Mouse (Mus musculus) MEL (cell line): ENCODE data around the gene Gas7. TPM values are rescaled to one million over a fixed set of nuclear protein-coding genes. Genes with fewer than 3 reads are reported as not detected.

Experiments used
- DNase-seq: peaks from one replicate; pipeline ENCODE4 v3.0.0; 2011; ENCODE audit warnings: low read depth, low spot score
- H3K27ac ChIP-seq: 2 replicates; pipeline ENCODE4 v1.5.1; 2012; ENCODE audit warnings: low read depth, mild to moderate bottlenecking, control low read depth, low read length, moderate library complexity; ENCODE audit not compliant: control insufficient read depth
- H3K27me3 ChIP-seq, 2 experiments: fragments of 150-350 bp in 1 of 2; sonication (generic) in 1 of 2; 2 replicates each; pipeline ENCODE4 v1.6.1; 2012; ENCODE audit warnings: low read length in 2 of 2, mild to moderate bottlenecking in 2 of 2, improper control_type of control experiment in 1 of 2, moderate library complexity in 1 of 2; ENCODE audit not compliant: insufficient read depth in 2 of 2, control insufficient read depth in 1 of 2
- H3K36me3 ChIP-seq, 2 experiments: 2 replicates each; pipeline ENCODE4 v1.6.1; 2012 to 2014; ENCODE audit warnings: low read length in 2 of 2, improper control_type of control experiment in 1 of 2, inconsistent platforms in 1 of 2, mild to moderate bottlenecking in 1 of 2; ENCODE audit not compliant: insufficient read depth in 2 of 2, control insufficient read depth in 1 of 2
- H3K4me1 ChIP-seq, 2 experiments: fragments of 150-350 bp in 1 of 2; sonication (generic) in 1 of 2; 2 replicates each; pipeline ENCODE4 v1.6.1; 2012; ENCODE audit warnings: low read length in 2 of 2, improper control_type of control experiment in 1 of 2, mild to moderate bottlenecking in 1 of 2; ENCODE audit not compliant: insufficient read depth in 2 of 2, control insufficient read depth in 1 of 2
- H3K4me3 ChIP-seq, 2 experiments: fragments of 150-350 bp in 1 of 2; sonication (generic) in 1 of 2; 2 replicates each; pipeline ENCODE4 v1.5.1; 2012; ENCODE audit warnings: low read depth in 2 of 2, low read length in 2 of 2, mild to moderate bottlenecking in 2 of 2, moderate library complexity in 2 of 2, control low read depth in 1 of 2, improper control_type of control experiment in 1 of 2; ENCODE audit not compliant: control insufficient read depth in 1 of 2, insufficient read depth in 1 of 2
- H3K79me2 ChIP-seq: 2 replicates; pipeline ENCODE4 v1.6.1; 2012; ENCODE audit warnings: mild to moderate bottlenecking, low read length, moderate library complexity; ENCODE audit not compliant: control insufficient read depth, poor library complexity, insufficient read depth
- H3K9ac ChIP-seq: 2 replicates; pipeline ENCODE4 v1.6.1; 2012; ENCODE audit warnings: low read depth, mild to moderate bottlenecking, control low read depth, low read length, moderate library complexity; ENCODE audit not compliant: control insufficient read depth, poor library complexity, severe bottlenecking
- H3K9me3 ChIP-seq: fragments of 150-350 bp; sonication (generic); replicated peaks from 2 replicates; pipeline ENCODE4 v1.6.1; 2012; ENCODE audit warnings: mild to moderate bottlenecking, low read length, improper control_type of control experiment, moderate library complexity; ENCODE audit not compliant: insufficient read depth
- BHLHE40 ChIP-seq: IDR thresholded peaks from 2 replicates; pipeline ENCODE4 v1.6.1; 2012; ENCODE audit warnings: low read depth, mild to moderate bottlenecking, inconsistent platforms, low read length, improper control_type of control experiment, borderline replicate concordance
- CHD2 ChIP-seq: IDR thresholded peaks from 2 replicates; pipeline ENCODE4 v1.6.1; 2011; ENCODE audit warnings: low read length, improper control_type of control experiment
- CTCF ChIP-seq, 3 experiments: IDR thresholded peaks in 2 of 3; conservative IDR thresholded peaks in 1 of 3; 2 replicates each; pipeline ENCODE4 v1.5.1; 2011 to 2012; ENCODE audit warnings: low read length in 3 of 3, low read depth in 2 of 3, mild to moderate bottlenecking in 2 of 3, improper control_type of control experiment in 1 of 3, inconsistent platforms in 1 of 3, mixed read lengths in 1 of 3, moderate library complexity in 1 of 3; ENCODE audit not compliant: control insufficient read depth in 1 of 3, insufficient read depth in 1 of 3, poor library complexity in 1 of 3, severe bottlenecking in 1 of 3
- E2F4 ChIP-seq: IDR thresholded peaks from 2 replicates; pipeline ENCODE4 v1.6.1; 2011; ENCODE audit warnings: low read depth, low read length, improper control_type of control experiment, borderline replicate concordance
- EP300 ChIP-seq, 2 experiments: IDR thresholded peaks; 2 replicates each; pipeline ENCODE4 v1.6.1; 2011; ENCODE audit warnings: improper control_type of control experiment in 2 of 2, low read length in 2 of 2, low read depth in 1 of 2, mild to moderate bottlenecking in 1 of 2
- ETS1 ChIP-seq: IDR thresholded peaks from 2 replicates; pipeline ENCODE4 v1.6.1; 2012; ENCODE audit warnings: low read depth, mild to moderate bottlenecking, inconsistent platforms, low read length, improper control_type of control experiment, moderate library complexity
- GABPA ChIP-seq: IDR thresholded peaks from 2 replicates; pipeline ENCODE4 v1.6.1; 2012; ENCODE audit warnings: low read depth, mild to moderate bottlenecking, inconsistent platforms, low read length, improper control_type of control experiment, moderate library complexity
- HCFC1 ChIP-seq: IDR thresholded peaks from 2 replicates; pipeline ENCODE4 v1.6.1; 2012; ENCODE audit warnings: low read depth, mild to moderate bottlenecking, inconsistent platforms, low read length, improper control_type of control experiment, moderate library complexity
- KAT2A ChIP-seq: conservative IDR thresholded peaks from 2 replicates; pipeline ENCODE4 v1.6.1; 2012; ENCODE audit warnings: low read depth, low read length, improper control_type of control experiment, inconsistent platforms
- MAFK ChIP-seq: IDR thresholded peaks from 2 replicates; pipeline ENCODE4 v1.6.1; 2011; ENCODE audit warnings: low read depth, mild to moderate bottlenecking, low read length, improper control_type of control experiment, borderline replicate concordance
- MAX ChIP-seq: IDR thresholded peaks from 2 replicates; pipeline ENCODE4 v1.6.1; 2011; ENCODE audit warnings: low read length, improper control_type of control experiment
- MAZ ChIP-seq: IDR thresholded peaks from 2 replicates; pipeline ENCODE4 v1.6.1; 2012; ENCODE audit warnings: low read depth, mild to moderate bottlenecking, inconsistent platforms, low read length, improper control_type of control experiment
- MEF2A ChIP-seq: IDR thresholded peaks from 2 replicates; pipeline ENCODE4 v1.6.1; 2014; ENCODE audit warnings: low read depth, mild to moderate bottlenecking, inconsistent platforms, low read length, improper control_type of control experiment; ENCODE audit not compliant: poor library complexity, insufficient replicate concordance, severe bottlenecking; ENCODE audit errors: extremely low read depth
- MYB ChIP-seq: IDR thresholded peaks from 2 replicates; pipeline ENCODE4 v1.6.1; 2011; ENCODE audit warnings: mild to moderate bottlenecking, low read depth, low read length, improper control_type of control experiment
- POLR2A ChIP-seq, 2 experiments: IDR thresholded peaks; 2 replicates each; pipeline ENCODE4 v1.6.1; 2011 to 2012; ENCODE audit warnings: low read length in 2 of 2, mild to moderate bottlenecking in 2 of 2, control low read depth in 1 of 2, improper control_type of control experiment in 1 of 2, low read depth in 1 of 2, moderate library complexity in 1 of 2; ENCODE audit not compliant: control insufficient read depth in 1 of 2, insufficient read depth in 1 of 2, poor library complexity in 1 of 2
- POLR2AphosphoS2 ChIP-seq: IDR thresholded peaks from 2 replicates; pipeline ENCODE4 v1.6.1; 2011; ENCODE audit warnings: low read length, improper control_type of control experiment
- RAD21 ChIP-seq: IDR thresholded peaks from 2 replicates; pipeline ENCODE4 v1.6.1; 2011; ENCODE audit warnings: mild to moderate bottlenecking, low read depth, low read length, improper control_type of control experiment
- RCOR1 ChIP-seq: IDR thresholded peaks from 2 replicates; pipeline ENCODE4 v1.6.1; 2012; ENCODE audit warnings: low read depth, mild to moderate bottlenecking, inconsistent platforms, low read length, improper control_type of control experiment
- SIN3A ChIP-seq: IDR thresholded peaks from 2 replicates; pipeline ENCODE4 v1.6.1; 2012; ENCODE audit warnings: low read length, improper control_type of control experiment, inconsistent platforms
- SMC3 ChIP-seq: IDR thresholded peaks from 2 replicates; pipeline ENCODE4 v1.6.1; 2011; ENCODE audit warnings: low read depth, low read length, improper control_type of control experiment
- TBP ChIP-seq: IDR thresholded peaks from 2 replicates; pipeline ENCODE4 v1.8.0; 2011; ENCODE audit warnings: low read depth, low read length, improper control_type of control experiment
- TCF12 ChIP-seq: IDR thresholded peaks from 2 replicates; pipeline ENCODE4 v1.6.1; 2014; ENCODE audit warnings: low read depth, mild to moderate bottlenecking, inconsistent platforms, low read length, improper control_type of control experiment, moderate library complexity
- UBTF ChIP-seq: IDR thresholded peaks from 2 replicates; pipeline ENCODE4 v1.6.1; 2012; ENCODE audit warnings: low read depth, mild to moderate bottlenecking, inconsistent platforms, low read length, improper control_type of control experiment, moderate library complexity, borderline replicate concordance; ENCODE audit not compliant: insufficient read depth
- USF2 ChIP-seq, 2 experiments: IDR thresholded peaks; 2 replicates each; pipeline ENCODE4 v1.6.1; 2011 to 2012; ENCODE audit warnings: improper control_type of control experiment in 2 of 2, low read length in 2 of 2, borderline replicate concordance in 1 of 2, inconsistent platforms in 1 of 2, low read depth in 1 of 2, mild to moderate bottlenecking in 1 of 2; ENCODE audit not compliant: insufficient read depth in 1 of 2
- ZKSCAN1 ChIP-seq: IDR thresholded peaks from 2 replicates; pipeline ENCODE4 v1.6.1; 2012; ENCODE audit warnings: low read depth, mild to moderate bottlenecking, inconsistent platforms, low read length, improper control_type of control experiment, moderate library complexity
- ZMIZ1 ChIP-seq: IDR thresholded peaks from 2 replicates; pipeline ENCODE4 v1.6.1; 2012; ENCODE audit warnings: low read depth, mild to moderate bottlenecking, inconsistent platforms, low read length, improper control_type of control experiment, moderate library complexity
- ZNF384 ChIP-seq: IDR thresholded peaks from 2 replicates; pipeline ENCODE4 v1.6.1; 2012; ENCODE audit warnings: low read depth, mild to moderate bottlenecking, inconsistent platforms, low read length, improper control_type of control experiment
- polyA plus RNA-seq, 2 experiments: library from polyadenylated mRNA; stranded (reverse) in 1 of 2; unstranded in 1 of 2; fragments of >175 nt in 1 of 2; fragments of >200 nt in 1 of 2; gene quantifications; 2 replicates each; pipeline versions ENCODE4 v1.2.1 to v1.2.4; 2012; ENCODE audit warnings: low replicate concordance in 2 of 2, low read depth in 1 of 2; ENCODE audit not compliant: insufficient read length in 2 of 2, insufficient read depth in 1 of 2, missing spikeins in 1 of 2
- total RNA-seq: library from RNA; depleted of rRNA; stranded (reverse); fragments of 300-350 nt; gene quantifications from 2 replicates; pipeline ENCODE4 v1.2.3, GENCODE M21; 2012

The Gas7 gene
- total and polyA plus RNA-seq, 3 experiments = 0.04 TPM; not detected in 2

DNA sequence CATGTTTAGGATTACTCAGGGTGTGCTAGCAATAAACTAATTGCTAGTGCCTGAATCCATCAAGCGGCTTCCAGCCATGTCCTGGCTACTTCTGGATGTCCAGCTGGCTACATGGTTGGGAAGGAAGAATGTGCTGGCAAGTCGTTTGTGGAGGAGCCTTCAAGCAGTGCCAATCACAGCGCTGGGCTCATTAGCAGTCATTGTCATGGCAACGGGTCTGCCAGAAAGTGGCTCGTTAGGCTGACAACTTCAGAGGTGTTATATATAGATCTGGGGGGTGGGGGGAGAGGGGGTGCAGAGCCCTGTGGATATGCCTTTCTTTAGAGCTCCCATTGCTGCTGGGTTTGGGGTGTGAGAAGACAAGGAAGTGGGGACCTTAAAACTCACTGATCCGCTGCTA lies 141.0 kb downstream of the Gas7 start:
- Histone ChIP-seq H3K9ac (no peak overlapping the region), H3K9me3 (no peaks in the 10 kb centered on the region), H3K4me3 (no peak overlapping the region), H3K4me1 (no peaks in the 10 kb centered on the region), H3K79me2 (no peaks in the 10 kb centered on the region), H3K27ac (no peak overlapping the region), H3K36me3 (no peaks in the 10 kb centered on the region), H3K27me3 (no peaks in the 10 kb centered on the region)
- DNase-seq = no peak
- TF ChIP-seq ZKSCAN1 (no peak), TBP (no peak), MEF2A (no peak)
- TF ChIP-seq, all 39 proteins: peak for 0

DNA sequence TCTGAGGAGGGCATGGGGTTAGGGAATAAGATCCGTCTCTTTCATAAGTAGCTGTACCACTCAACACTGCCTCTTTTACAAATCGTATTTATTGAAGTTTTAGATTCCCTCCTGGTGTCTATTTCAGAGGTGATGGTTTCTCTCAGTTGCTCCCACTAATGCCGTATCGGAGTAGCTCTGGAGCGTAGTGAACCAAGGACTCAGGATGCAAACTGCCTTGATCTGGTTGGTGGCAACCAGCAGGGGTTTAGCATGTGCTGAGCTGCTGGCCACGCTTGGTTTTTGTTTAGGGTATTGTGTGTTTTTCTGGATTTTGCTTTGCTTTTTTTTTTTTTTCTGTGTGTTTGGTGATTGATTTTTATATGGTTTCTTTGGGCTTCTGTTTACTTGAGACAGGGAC lies 141.6 kb downstream of the Gas7 start:
- no peak for DNase-seq
- H3K9ac ChIP-seq = no peak overlapping the region

DNA sequence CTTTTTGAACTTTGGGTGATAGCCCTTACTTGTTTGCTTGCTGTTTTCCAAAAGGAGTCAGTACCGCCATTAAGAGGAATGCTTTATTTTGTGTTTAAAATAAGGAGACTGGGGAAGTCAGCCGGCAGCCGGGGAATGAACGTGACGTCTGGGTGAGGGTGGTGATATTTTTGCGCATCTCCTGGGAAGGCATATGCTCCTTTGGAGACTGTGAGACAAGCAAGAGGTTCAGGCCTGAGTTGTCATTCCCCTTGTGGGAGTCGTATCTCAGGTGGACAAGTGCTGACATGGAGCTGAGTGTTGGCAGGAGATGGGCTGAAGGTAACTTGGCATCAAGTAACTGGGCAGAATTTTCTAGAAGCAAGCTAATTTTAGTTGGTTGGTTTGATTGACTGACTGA lies 142.2 kb downstream of the Gas7 start:
- TF ChIP-seq POLR2A (IDR thresholded peaks at IDR 0.05; ENCODE audit: control insufficient read depth in 1 of 2, insufficient read depth in 1 of 2, low read depth in 1 of 2, low read length in 2 of 2, poor library complexity in 1 of 2) (no peak), TCF12 (no peak), SMC3 (no peak), MYB (no peak), ZKSCAN1 (no peak), ZNF384 (no peak), ZMIZ1 (no peak), EP300 (IDR thresholded peaks at IDR 0.05; ENCODE audit: low read depth in 1 of 2, low read length in 2 of 2) (no peak), USF2 (IDR thresholded peaks at IDR 0.05; ENCODE audit: borderline replicate concordance in 1 of 2, insufficient read depth in 1 of 2, low read depth in 1 of 2, low read length in 2 of 2) (no peak), RCOR1 (no peak), MAFK (no peak), RAD21 (no peak), ETS1 (no peak), CHD2 (no peak), HCFC1 (no peak)
- TF ChIP-seq, all 39 proteins: peak for 0
- Histone ChIP-seq H3K9ac (no peak overlapping the region), H3K27ac (no peak overlapping the region), H3K4me1 (no peaks in the 10 kb centered on the region), H3K4me3 (no peak overlapping the region), H3K36me3 (no peaks in the 10 kb centered on the region), H3K9me3 (no peaks in the 10 kb centered on the region), H3K79me2 (no peaks in the 10 kb centered on the region), H3K27me3 (no peaks in the 10 kb centered on the region)
- DNase-seq = no peak

More for the DNA sequence above, 141.6 kb downstream of the Gas7 start:
- no peak for TF ChIP-seq KAT2A
- no peak for TF ChIP-seq MAX
- TF ChIP-seq MAZ = no peak
- TF ChIP-seq CTCF (IDR thresholded peaks at IDR 0.05 in 2 of 3, conservative IDR thresholded peaks at IDR 0.05 in 1 of 3; ENCODE audit: control insufficient read depth in 1 of 3, insufficient read depth in 1 of 3, low read depth in 2 of 3, low read length in 3 of 3, poor library complexity in 1 of 3, severe bottlenecking in 1 of 3) = no peak
- TF ChIP-seq CHD2 = no peak
- TF ChIP-seq E2F4 = no peak
- no peak for TF ChIP-seq MAFK
- TF ChIP-seq USF2 (IDR thresholded peaks at IDR 0.05; ENCODE audit: borderline replicate concordance in 1 of 2, insufficient read depth in 1 of 2, low read depth in 1 of 2, low read length in 2 of 2) = no peak
- TF ChIP-seq POLR2A (IDR thresholded peaks at IDR 0.05; ENCODE audit: control insufficient read depth in 1 of 2, insufficient read depth in 1 of 2, low read depth in 1 of 2, low read length in 2 of 2, poor library complexity in 1 of 2) = no peak
- TF ChIP-seq ZKSCAN1 = no peak
- TF ChIP-seq GABPA = no peak
- no peak for TF ChIP-seq SMC3
- TF ChIP-seq UBTF = no peak
- no peak for TF ChIP-seq TCF12
- TF ChIP-seq POLR2AphosphoS2 = no peak
- no peak for TF ChIP-seq BHLHE40
- TF ChIP-seq HCFC1 = no peak
- no peak for TF ChIP-seq SIN3A
- no peak overlapping the region for H3K27ac ChIP-seq
- no peaks in the 10 kb centered on the region for H3K79me2 ChIP-seq
- no peaks in the 10 kb centered on the region for H3K27me3 ChIP-seq
- H3K9me3 ChIP-seq = no peaks in the 10 kb centered on the region
- no peak overlapping the region for H3K4me3 ChIP-seq
- no peaks in the 10 kb centered on the region for H3K4me1 ChIP-seq
- H3K36me3 ChIP-seq = no peaks in the 10 kb centered on the region
